In genomic region chr10:90674362-90674761, GRCm38 (mm10) we compare ENCODE assay signal across 14 mouse cellular contexts.
DNase-seq lines count a peak whose midpoint lies in the region; ATAC-seq lines count a peak whose summit lies in the region.
"Had no signal": no experiment of that assay in that cellular context is flagged by ENCODE, and none has a peak within 500 bp of the region (broad histone marks: within the 10 kb centered on the region; RNA-seq: fewer than 3 reads in every experiment).

No protein-coding gene starts in this region.

- no peaks in the 10 kb centered on the region for H3K9me3 ChIP-seq in kidney, embryonic 16.5 days (ENCODE audit: low read length)

- no peak overlapping the region for H3K27ac ChIP-seq in kidney, embryonic 16.5 days (ENCODE audit: low read length)

- no peaks in the 10 kb centered on the region for H3K4me1 ChIP-seq in kidney, embryonic 16.5 days (ENCODE audit: insufficient read depth, low read length)

- peak; percentile 76 for DNase-seq in layer of hippocampus, adult 11-12 months (ENCODE audit: low spot score)
- DNase-seq in layer of hippocampus, adult 9-10 months (ENCODE audit: low spot score), result no peak
- peak; percentile 59 to 61 for DNase-seq in frontal cortex, postnatal 10 days (ENCODE audit: low spot score in 2 of 2)
- peak; percentile 70 to 86 for DNase-seq in left cerebral cortex, adult 18-20 months (ENCODE audit: low spot score in 2 of 2)
- DNase-seq in right cerebral cortex, postnatal 25 days, result peak; percentile 75
- no peak for DNase-seq in embryo, embryonic 10 days (ENCODE audit: low spot score)
- DNase-seq: adrenal gland, adult 8-10 months; embryo, embryonic 11 days; heart, postnatal 14 days; liver, postnatal 0 days; thymus, postnatal 25 days had no signal

- H3K27me3 ChIP-seq in kidney, embryonic 16.5 days (ENCODE audit: insufficient read depth, low read length), result no peaks in the 10 kb centered on the region

- no peak for ATAC-seq in kidney, embryonic 16.5 days (ENCODE audit: low FRiP score, low TSS enrichment)
- ATAC-seq: CD4-positive, CD25-positive, alpha-beta regulatory T cell, adult 4 months; intestine, postnatal 0 days; liver, postnatal 0 days had no signal

- no peaks in the 10 kb centered on the region for H3K36me3 ChIP-seq in kidney, embryonic 16.5 days (ENCODE audit: insufficient read depth, low read length)

- no peak overlapping the region for H3K4me2 ChIP-seq in kidney, embryonic 16.5 days (replicated peaks; ENCODE audit: low read depth, low read length)

- H3K4me3 ChIP-seq in kidney, embryonic 16.5 days (ENCODE audit: low read length), result no peak overlapping the region

- WGBS in kidney, embryonic 16.5 days, result 77% methylated on average over 10 of the region's 10 CpGs

- no peak overlapping the region for H3K9ac ChIP-seq in kidney, embryonic 16.5 days (replicated peaks; ENCODE audit: low read length)
- H3K9ac ChIP-seq: liver, postnatal 0 days had no signal

Comparison
In these comparisons a context has a peak if more than half of its experiments do, and no peak if none do; other contexts are left out.
1. DNase-seq: peak in layer of hippocampus, adult 11-12 months (single experiment), frontal cortex, postnatal 10 days (2 of 2), left cerebral cortex, adult 18-20 months (2 of 2) and right cerebral cortex, postnatal 25 days (single experiment); none in layer of hippocampus, adult 9-10 months (single experiment) and embryo, embryonic 10 days (single experiment).